Mouse (Mus musculus): ENCODE measurements at regions not wholly inside any gene's neighbourhood (a gene's known extent, or its start where the extent isn't known, plus 50 kb on each side); places are given as distances from the start of the nearest gene placed in this dataset.
A peak's percentile ranks its signal among the peaks of the same experiment; 100 is the strongest.

DNA sequence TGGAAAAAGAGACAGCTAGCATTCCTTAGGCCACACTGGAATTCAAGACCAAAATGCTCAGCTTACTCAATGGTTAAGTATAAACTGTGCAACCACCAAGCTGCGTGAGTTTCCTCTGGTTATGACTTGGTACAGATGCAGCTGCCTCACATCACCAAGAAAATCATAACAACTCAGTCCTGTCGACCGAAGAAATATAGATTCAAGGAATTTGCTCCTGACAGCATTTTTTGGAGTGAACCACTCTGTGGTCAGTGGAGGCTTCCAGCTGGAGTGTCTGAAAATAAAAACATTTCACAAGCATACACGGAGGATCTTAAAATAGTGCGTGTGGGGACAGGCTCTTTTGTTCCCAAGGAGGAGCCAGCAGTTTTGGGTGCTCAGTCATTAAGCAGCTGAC, 253.8 kb downstream of the Bckdhb start:
- H3K4me1 ChIP-seq (ENCODE audit: control insufficient read depth, insufficient read depth, low read length): no peaks in the 10 kb centered on the region
- ATAC-seq: no peak
- no peak overlapping the region for H3K27ac ChIP-seq (ENCODE audit: low read depth, low read length)
- no peak overlapping the region for H3K9ac ChIP-seq (ENCODE audit: low read length)
- no peak overlapping the region for H3K4me2 ChIP-seq (ENCODE audit: low read length)
- DNase-seq (ENCODE audit: low spot score): no peak
- H3K4me3 ChIP-seq (ENCODE audit: low read depth, low read length): no peak overlapping the region
- H3K27me3 ChIP-seq (replicated peaks; ENCODE audit: control insufficient read depth, insufficient read depth, low read length): no peaks in the 10 kb centered on the region
- 89% methylated on average over 5 of the region's 5 CpGs for WGBS
- no peaks in the 10 kb centered on the region for H3K36me3 ChIP-seq (ENCODE audit: control insufficient read depth, insufficient read depth, low read length)
- no peaks in the 10 kb centered on the region for H3K9me3 ChIP-seq (replicated peaks; ENCODE audit: control insufficient read depth, low read length)

DNA sequence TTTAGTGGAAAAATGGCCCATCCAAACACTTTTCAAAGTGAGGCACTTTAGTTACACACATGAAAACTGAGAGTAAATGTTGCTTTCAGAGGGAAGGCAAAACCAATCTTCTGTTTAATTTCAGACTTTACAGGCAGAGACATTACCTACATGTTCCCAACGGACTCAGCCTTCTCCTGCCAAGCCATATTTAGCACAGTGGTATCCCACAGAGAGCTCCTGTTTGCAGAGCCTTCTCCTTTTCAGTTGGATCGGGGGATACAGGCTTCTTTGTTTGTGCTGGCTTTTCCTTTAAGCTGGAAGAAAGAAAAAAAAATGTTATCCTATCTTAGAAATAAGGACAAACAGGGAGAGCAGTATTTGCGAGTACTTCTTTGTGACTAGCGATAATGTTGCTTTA, 254.3 kb downstream of the Bckdhb start:
- ATAC-seq (no peak), DNase-seq (ENCODE audit: low spot score) (no peak)
- Histone ChIP-seq H3K4me2 (ENCODE audit: low read length) (no peak overlapping the region), H3K4me1 (ENCODE audit: control insufficient read depth, insufficient read depth, low read length) (no peaks in the 10 kb centered on the region), H3K9ac (ENCODE audit: low read length) (no peak overlapping the region), H3K27ac (ENCODE audit: low read depth, low read length) (no peak overlapping the region), H3K36me3 (ENCODE audit: control insufficient read depth, insufficient read depth, low read length) (no peaks in the 10 kb centered on the region), H3K4me3 (ENCODE audit: low read depth, low read length) (no peak overlapping the region), H3K27me3 (replicated peaks; ENCODE audit: control insufficient read depth, insufficient read depth, low read length) (no peaks in the 10 kb centered on the region), H3K9me3 (replicated peaks; ENCODE audit: control insufficient read depth, low read length) (no peaks in the 10 kb centered on the region)
- WGBS: 45% methylated on average over 4 of the region's 4 CpGs

DNA sequence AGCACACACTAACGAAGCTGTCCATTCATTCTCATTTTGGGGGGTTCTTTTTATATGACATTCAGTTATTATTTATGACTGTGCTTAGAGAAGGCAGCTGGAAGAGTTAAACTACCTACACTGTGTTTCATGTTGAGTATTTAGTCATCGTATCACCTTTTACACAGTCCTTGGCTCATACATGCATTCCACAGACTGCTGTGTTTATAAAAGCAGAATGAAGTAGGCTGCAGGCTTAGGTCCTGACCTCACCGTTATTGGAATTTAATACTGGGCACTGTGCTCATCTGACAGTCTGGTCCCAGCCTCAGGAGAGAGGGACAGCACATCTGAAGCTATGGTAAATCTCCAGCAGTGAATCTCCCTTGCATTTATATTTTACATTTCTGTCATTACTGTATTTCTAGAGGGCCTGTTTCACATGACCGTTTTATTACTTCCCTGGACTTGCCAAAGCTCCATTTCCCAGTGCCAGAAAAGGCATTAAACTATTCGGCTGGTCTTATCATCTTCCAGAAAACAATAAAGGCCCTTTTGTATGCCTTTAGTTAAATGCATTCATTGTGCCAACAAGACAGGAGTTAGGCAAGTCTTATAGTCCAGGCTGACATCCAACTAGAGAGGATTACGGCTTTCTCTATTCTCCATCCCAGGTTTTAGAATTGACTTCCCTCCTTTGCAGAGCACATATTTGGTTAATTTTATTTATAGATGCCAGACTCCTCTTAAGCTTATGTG, 258.9 kb downstream of the Bckdhb start:
- H3K4me2 ChIP-seq (ENCODE audit: low read length): no peak overlapping the region
- H3K27ac ChIP-seq (ENCODE audit: low read depth, low read length): no peak overlapping the region
- no peaks in the 10 kb centered on the region for H3K4me1 ChIP-seq (ENCODE audit: control insufficient read depth, insufficient read depth, low read length)
- no peaks in the 10 kb centered on the region for H3K9me3 ChIP-seq (replicated peaks; ENCODE audit: control insufficient read depth, low read length)
- no peak overlapping the region for H3K9ac ChIP-seq (ENCODE audit: low read length)
- ATAC-seq (0 out of 2 replicates have a peak, but pooled peaks have one; percentile 26), DNase-seq (ENCODE audit: low spot score) (peak; percentile 36)
- no peaks in the 10 kb centered on the region for H3K36me3 ChIP-seq (ENCODE audit: control insufficient read depth, insufficient read depth, low read length)
- WGBS: 59% methylated on average over 6 of the region's 6 CpGs
- no peak overlapping the region for H3K4me3 ChIP-seq (ENCODE audit: low read depth, low read length)
- H3K27me3 ChIP-seq (replicated peaks; ENCODE audit: control insufficient read depth, insufficient read depth, low read length): no peaks in the 10 kb centered on the region

DNA sequence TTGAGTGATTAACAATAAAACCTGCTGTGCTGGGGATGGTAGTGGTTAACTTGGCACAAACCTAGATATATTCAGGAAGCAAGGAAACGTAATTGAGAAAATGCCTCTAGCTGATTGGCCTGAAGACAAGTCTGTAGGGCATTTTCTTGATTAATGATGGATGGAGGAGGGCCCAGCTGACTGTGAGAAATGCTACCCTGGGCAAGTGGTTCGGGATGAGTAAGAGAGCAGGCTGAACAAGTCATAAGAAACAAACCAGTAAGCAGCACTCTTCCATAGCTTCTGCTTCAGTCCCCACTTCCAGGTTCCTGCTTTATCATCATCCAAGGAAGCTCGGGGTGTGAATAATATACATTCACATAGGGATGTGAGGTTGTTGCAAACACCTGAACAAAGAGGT, 262.6 kb downstream of the Bckdhb start:
- 83% methylated on average over 3 of the region's 3 CpGs for WGBS
- Histone ChIP-seq H3K27ac (ENCODE audit: low read depth, low read length) (no peak overlapping the region), H3K9ac (ENCODE audit: low read length) (no peak overlapping the region), H3K9me3 (replicated peaks; ENCODE audit: control insufficient read depth, low read length) (no peaks in the 10 kb centered on the region), H3K4me3 (ENCODE audit: low read depth, low read length) (no peak overlapping the region), H3K4me1 (ENCODE audit: control insufficient read depth, insufficient read depth, low read length) (no peaks in the 10 kb centered on the region), H3K4me2 (ENCODE audit: low read length) (no peak overlapping the region), H3K36me3 (ENCODE audit: control insufficient read depth, insufficient read depth, low read length) (no peaks in the 10 kb centered on the region), H3K27me3 (replicated peaks; ENCODE audit: control insufficient read depth, insufficient read depth, low read length) (no peaks in the 10 kb centered on the region)
- no peak for DNase-seq (ENCODE audit: low spot score)
- no peak for ATAC-seq

DNA sequence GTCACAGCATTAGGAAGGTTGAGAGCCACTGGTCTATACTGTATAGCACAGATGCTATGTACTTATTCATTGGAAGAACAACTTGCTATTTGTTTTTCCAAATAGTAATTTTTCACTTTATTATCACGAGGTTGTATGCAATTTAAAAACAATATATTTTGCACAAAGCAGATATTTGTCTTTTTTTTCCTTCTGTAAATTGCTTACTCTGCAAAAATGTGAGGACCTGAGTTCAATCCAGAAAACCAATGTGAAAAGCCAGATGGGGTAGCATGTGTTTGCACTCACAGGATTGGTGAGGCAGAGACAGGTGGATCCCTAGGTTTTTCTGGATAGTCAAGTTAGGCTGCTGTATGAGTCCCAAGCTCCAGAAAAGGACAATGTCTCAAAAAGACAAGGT, 268.5 kb downstream of the Bckdhb start:
- no peak for DNase-seq (ENCODE audit: low spot score)
- no peaks in the 10 kb centered on the region for H3K36me3 ChIP-seq (ENCODE audit: control insufficient read depth, insufficient read depth, low read length)
- ATAC-seq: no peak
- no peak overlapping the region for H3K9ac ChIP-seq (ENCODE audit: low read length)
- H3K4me2 ChIP-seq (ENCODE audit: low read length): no peak overlapping the region
- no peaks in the 10 kb centered on the region for H3K9me3 ChIP-seq (replicated peaks; ENCODE audit: control insufficient read depth, low read length)
- H3K27ac ChIP-seq (ENCODE audit: low read depth, low read length): no peak overlapping the region
- WGBS: 75% methylated on average over 1 of the region's 1 CpGs
- H3K4me3 ChIP-seq (ENCODE audit: low read depth, low read length): no peak overlapping the region
- H3K27me3 ChIP-seq (replicated peaks; ENCODE audit: control insufficient read depth, insufficient read depth, low read length): no peaks in the 10 kb centered on the region
- no peaks in the 10 kb centered on the region; the same call in 1 of the 2 replicates for H3K4me1 ChIP-seq (ENCODE audit: control insufficient read depth, insufficient read depth, low read length)

DNA sequence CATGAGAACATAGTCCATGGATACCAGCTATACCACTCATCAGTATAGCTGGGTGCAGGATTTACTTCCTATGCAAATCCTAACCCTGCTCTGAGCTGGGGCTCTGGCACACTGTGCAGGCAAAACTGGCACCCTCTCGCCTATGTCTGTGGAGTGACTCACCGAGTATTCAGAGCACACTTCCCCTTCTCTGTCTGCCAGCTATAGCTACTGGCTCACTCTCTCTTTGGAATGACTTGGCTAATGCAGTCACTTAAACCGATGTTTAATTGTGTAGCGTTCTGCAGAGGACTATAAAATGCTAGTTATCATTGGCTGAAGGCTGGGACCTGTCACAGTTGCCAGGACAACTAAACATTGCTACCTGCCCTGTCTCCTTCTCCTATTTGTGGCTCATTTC, 269.8 kb downstream of the Bckdhb start:
- Histone ChIP-seq H3K4me1 (ENCODE audit: control insufficient read depth, insufficient read depth, low read length) (no peaks in the 10 kb centered on the region; the same call in 1 of the 2 replicates), H3K9me3 (replicated peaks; ENCODE audit: control insufficient read depth, low read length) (no peaks in the 10 kb centered on the region), H3K27ac (ENCODE audit: low read depth, low read length) (no peak overlapping the region), H3K9ac (ENCODE audit: low read length) (no peak overlapping the region), H3K27me3 (replicated peaks; ENCODE audit: control insufficient read depth, insufficient read depth, low read length) (no peaks in the 10 kb centered on the region), H3K36me3 (ENCODE audit: control insufficient read depth, insufficient read depth, low read length) (no peaks in the 10 kb centered on the region), H3K4me2 (ENCODE audit: low read length) (no peak overlapping the region), H3K4me3 (ENCODE audit: low read depth, low read length) (no peak overlapping the region)
- 64% methylated on average over 4 of the region's 4 CpGs for WGBS
- ATAC-seq (peak; percentile 84), DNase-seq (ENCODE audit: low spot score) (peak; percentile 58)

DNA sequence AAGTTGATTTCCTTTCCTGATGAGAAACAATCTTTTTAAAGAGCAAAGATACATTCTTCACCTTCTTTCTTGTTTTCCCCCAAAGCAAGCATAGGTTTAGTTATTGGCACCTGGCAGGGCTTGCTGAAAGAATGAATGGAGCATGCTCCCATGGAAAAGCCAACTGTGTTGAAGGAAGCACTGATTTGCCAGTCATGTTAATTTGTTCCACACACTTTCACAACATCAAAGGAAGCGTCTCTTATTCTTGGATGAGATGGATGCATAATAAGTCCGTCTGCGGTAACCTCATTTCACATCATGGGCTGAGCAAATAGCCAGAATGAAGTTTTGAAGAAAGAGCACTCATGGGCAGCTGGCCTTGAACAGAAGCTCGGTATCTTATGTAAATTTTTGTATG, 270.4 kb downstream of the Bckdhb start:
- Histone ChIP-seq H3K4me1 (ENCODE audit: control insufficient read depth, insufficient read depth, low read length) (no peaks in the 10 kb centered on the region; the same call in 1 of the 2 replicates), H3K4me2 (ENCODE audit: low read length) (no peak overlapping the region), H3K4me3 (ENCODE audit: low read depth, low read length) (no peak overlapping the region), H3K9ac (ENCODE audit: low read length) (no peak overlapping the region), H3K27me3 (replicated peaks; ENCODE audit: control insufficient read depth, insufficient read depth, low read length) (no peaks in the 10 kb centered on the region), H3K9me3 (replicated peaks; ENCODE audit: control insufficient read depth, low read length) (no peaks in the 10 kb centered on the region), H3K36me3 (ENCODE audit: control insufficient read depth, insufficient read depth, low read length) (no peaks in the 10 kb centered on the region), H3K27ac (ENCODE audit: low read depth, low read length) (no peak overlapping the region)
- WGBS: 50% methylated on average over 4 of the region's 4 CpGs
- peak; percentile 51 for DNase-seq (ENCODE audit: low spot score)
- ATAC-seq: peak; percentile 48; the same call in 1 of the 2 replicates

DNA sequence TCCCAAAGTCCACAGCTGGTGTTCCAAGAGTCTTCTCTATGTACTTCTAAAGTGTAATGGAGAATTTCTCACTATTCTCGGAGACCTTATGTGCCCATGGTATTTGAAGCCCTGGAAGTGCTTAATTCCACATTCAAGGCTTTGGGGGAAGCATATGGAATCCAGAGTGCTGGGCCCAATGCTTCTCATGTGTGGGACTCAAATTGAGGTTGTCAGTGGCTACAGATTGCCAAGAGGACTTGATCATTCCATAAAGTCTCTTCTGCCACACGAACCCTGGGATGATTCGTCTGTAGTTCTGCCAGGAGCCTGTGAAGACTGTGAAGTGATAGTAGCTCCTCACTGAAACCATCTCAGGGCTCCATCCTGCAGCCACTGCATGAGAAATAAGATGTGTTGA, 275.3 kb downstream of the Bckdhb start:
- H3K27me3 ChIP-seq (replicated peaks; ENCODE audit: control insufficient read depth, insufficient read depth, low read length): no peaks in the 10 kb centered on the region
- no peak overlapping the region for H3K4me2 ChIP-seq (ENCODE audit: low read length)
- H3K27ac ChIP-seq (ENCODE audit: low read depth, low read length): no peak overlapping the region
- no peaks in the 10 kb centered on the region for H3K36me3 ChIP-seq (ENCODE audit: control insufficient read depth, insufficient read depth, low read length)
- WGBS: 91% methylated on average over 3 of the region's 3 CpGs
- no peaks in the 10 kb centered on the region for H3K4me1 ChIP-seq (ENCODE audit: control insufficient read depth, insufficient read depth, low read length)
- H3K9me3 ChIP-seq (replicated peaks; ENCODE audit: control insufficient read depth, low read length): no peaks in the 10 kb centered on the region
- no peak overlapping the region for H3K9ac ChIP-seq (ENCODE audit: low read length)
- DNase-seq (ENCODE audit: low spot score) (no peak), ATAC-seq (no peak)
- H3K4me3 ChIP-seq (ENCODE audit: low read depth, low read length): no peak overlapping the region

DNA sequence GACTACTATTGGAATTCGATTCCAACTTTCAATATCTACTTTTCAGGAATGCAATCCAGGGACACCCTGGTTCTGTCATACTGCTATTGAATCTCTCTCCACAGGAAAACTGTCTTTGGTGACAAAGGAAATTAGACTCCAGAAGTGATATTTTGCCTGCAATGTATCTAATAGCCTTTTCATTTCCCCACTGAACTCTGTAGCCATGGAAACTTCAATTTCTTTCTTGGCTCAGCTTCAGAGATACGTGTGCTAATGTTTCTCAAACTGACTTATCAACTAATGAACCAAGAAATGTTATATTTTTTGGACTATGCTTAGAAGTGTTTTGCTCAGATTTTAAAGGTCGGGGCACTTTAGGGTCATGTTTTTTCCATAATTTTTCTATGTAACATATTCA, 279.1 kb downstream of the Bckdhb start:
- 67% methylated on average over 3 of the region's 3 CpGs for WGBS
- no peak for ATAC-seq
- no peak overlapping the region for H3K27ac ChIP-seq (ENCODE audit: low read depth, low read length)
- no peaks in the 10 kb centered on the region for H3K27me3 ChIP-seq (replicated peaks; ENCODE audit: control insufficient read depth, insufficient read depth, low read length)
- H3K36me3 ChIP-seq (ENCODE audit: control insufficient read depth, insufficient read depth, low read length): no peaks in the 10 kb centered on the region
- DNase-seq (ENCODE audit: low spot score): no peak
- H3K4me1 ChIP-seq (ENCODE audit: control insufficient read depth, insufficient read depth, low read length): no peaks in the 10 kb centered on the region
- H3K4me2 ChIP-seq (ENCODE audit: low read length): no peak overlapping the region
- H3K9ac ChIP-seq (ENCODE audit: low read length): no peak overlapping the region
- H3K9me3 ChIP-seq (replicated peaks; ENCODE audit: control insufficient read depth, low read length): no peaks in the 10 kb centered on the region
- no peak overlapping the region for H3K4me3 ChIP-seq (ENCODE audit: low read depth, low read length)
